Mouse (Mus musculus) bone marrow, adult 2 months (tissue): ENCODE results near the gene Sap25.

Experiments
- CTCF ChIP-seq: fragments of 200-500 bp; IDR thresholded peaks from 2 replicates; pipeline ENCODE4 v1.5.1; 2011; ENCODE audit warnings: low read length, control low read depth; ENCODE audit not compliant: control insufficient read depth, insufficient read depth
- POLR2A ChIP-seq: fragments of 200-500 bp; IDR thresholded peaks from 2 replicates; pipeline ENCODE4 v1.6.1; 2011; ENCODE audit warnings: low read depth, mild to moderate bottlenecking, control low read depth, low read length, borderline replicate concordance; ENCODE audit not compliant: control insufficient read depth

DNA sequence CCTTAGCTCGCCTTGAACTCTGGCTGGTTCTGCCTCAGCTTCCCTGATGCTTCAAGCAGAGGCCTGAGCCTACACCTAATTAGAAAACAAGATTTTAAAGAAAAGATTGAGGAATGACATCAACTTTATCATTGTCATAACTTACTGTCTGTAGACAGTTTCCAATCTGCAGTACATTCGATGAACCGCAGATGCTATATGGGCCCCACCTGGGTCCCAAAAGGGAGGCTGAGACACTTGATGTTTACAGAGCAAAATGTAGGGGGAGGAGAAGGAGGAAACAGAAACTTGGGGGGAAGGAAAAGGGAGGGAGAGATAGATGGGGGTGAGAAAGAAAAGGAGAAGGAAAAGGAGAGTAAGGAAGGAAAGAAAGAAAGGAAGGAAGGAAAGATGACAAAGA lies 48.8 kb downstream of the Sap25 start:
- TF ChIP-seq POLR2A, result no peak
- no peak for TF ChIP-seq CTCF
